Mouse (Mus musculus) kidney, embryonic 14.5 days (tissue): ENCODE measurements around the gene Pars2. TPM values are rescaled to one million over a fixed set of nuclear protein-coding genes. Genes with fewer than 3 reads are reported as not detected.
A peak's percentile ranks its signal among the peaks of the same experiment; 100 is the strongest.

ENCODE experiments used
- ATAC-seq: fragments of 200-750 bp; cut with Nextera tagmentation; 2 replicates; pipeline ENCODE4 v1.8.0; 2017; ENCODE audit warnings: moderate number of reproducible peaks, mild to moderate bottlenecking, moderate TSS enrichment, moderate library complexity; ENCODE audit not compliant: low FRiP score, low TSS enrichment
- H3K27ac ChIP-seq: fragments of 300-500 bp; sonication (generic); 2 replicates; pipeline ENCODE4 v1.5.1; 2014; ENCODE audit warnings: low read depth, mild to moderate bottlenecking, low read length, moderate library complexity, mixed read lengths
- H3K27me3 ChIP-seq: fragments of 300-500 bp; sonication (generic); 2 replicates; pipeline ENCODE4 v1.6.1; 2014; ENCODE audit warnings: mild to moderate bottlenecking, low read length; ENCODE audit not compliant: control insufficient read depth, insufficient read depth
- H3K36me3 ChIP-seq: fragments of 300-500 bp; sonication (generic); 2 replicates; pipeline ENCODE4 v1.6.1; 2014; ENCODE audit warnings: low read length, mixed read lengths; ENCODE audit not compliant: control insufficient read depth, insufficient read depth
- H3K4me1 ChIP-seq: fragments of 300-500 bp; sonication (generic); 2 replicates; pipeline ENCODE4 v1.6.1; 2014; ENCODE audit warnings: low read length, mixed read lengths; ENCODE audit not compliant: control insufficient read depth, insufficient read depth
- H3K4me2 ChIP-seq: fragments of 300-500 bp; sonication (generic); replicated peaks from 2 replicates; pipeline ENCODE4 v1.6.1; 2014; ENCODE audit warnings: low read depth, mild to moderate bottlenecking, low read length
- H3K4me3 ChIP-seq: fragments of 300-500 bp; sonication (generic); 2 replicates; pipeline ENCODE4 v1.5.1; 2014; ENCODE audit warnings: mild to moderate bottlenecking, low read length
- H3K9ac ChIP-seq: fragments of 300-500 bp; sonication (generic); 2 replicates; pipeline ENCODE4 v1.6.1; 2014; ENCODE audit warnings: low read depth, mild to moderate bottlenecking, low read length, moderate library complexity
- H3K9me3 ChIP-seq: fragments of 300-500 bp; sonication (generic); 2 replicates; pipeline ENCODE4 v1.6.1; 2016; ENCODE audit warnings: low read length; ENCODE audit not compliant: control insufficient read depth
- WGBS: fragments of 180-500 bp; shearing (Covaris S2); extraction: QIAGEN DNeasy Blood & Tissue Kit; methylation state at CpG from one replicate; pipeline ENCODE4 v1.1.7; 2014; 5-methylcytosine and 5-hydroxymethylcytosine counted together
- polyA plus RNA-seq: library from polyadenylated mRNA; unstranded; fragments of >200 nt; fragmentation: Nextera tagmentation; extraction: Ambion mirVana; gene quantifications from 2 replicates; pipeline ENCODE4 v1.2.1, GENCODE M21; 2014

Gene Pars2
- polyA plus RNA-seq, result 10.9 and 14.0 TPM in 2 replicates

- peaks cover 16% of the 10 kb centered on the region; the same call in 1 of the 2 replicates for H3K36me3 ChIP-seq
- H3K27me3 ChIP-seq, result no peaks in the 10 kb centered on the region
- ATAC-seq, result peak; percentile 93
- WGBS, result 3% methylated on average over 40 of the region's 40 CpGs
- peak within 1 kb of the TSS; percentile 62 for H3K4me3 ChIP-seq
- no peaks in the 10 kb centered on the region for H3K9me3 ChIP-seq
- peaks cover 24% of the 10 kb centered on the region for H3K4me1 ChIP-seq
- H3K9ac ChIP-seq, result peak within 1 kb of the TSS; percentile 79
- peak within 1 kb of the TSS; percentile 73 for H3K4me2 ChIP-seq
- peak within 1 kb of the TSS; percentile 56 for H3K27ac ChIP-seq
Observed at GRCm38 (mm10) chr4:106650833-106651527, at the start of gene Pars2. Pars2 (plus strand) TSS chr4:106651069.

- Histone ChIP-seq H3K27ac (no peak overlapping the region), H3K36me3 (no peaks in the 10 kb centered on the region), H3K9ac (peak overlapping the region; percentile 28; the same call in 1 of the 2 replicates), H3K27me3 (no peaks in the 10 kb centered on the region), H3K4me2 (peak overlapping the region; percentile 24; the same call in 1 of the 2 replicates), H3K9me3 (no peaks in the 10 kb centered on the region), H3K4me3 (no peak overlapping the region), H3K4me1 (no peaks in the 10 kb centered on the region)
- peak; percentile 92 for ATAC-seq
- WGBS, result 38% methylated on average over 18 of the region's 18 CpGs
Observed at GRCm38 (mm10) chr4:106606639-106607554, 44.0 kb upstream of the Pars2 start.

DNA sequence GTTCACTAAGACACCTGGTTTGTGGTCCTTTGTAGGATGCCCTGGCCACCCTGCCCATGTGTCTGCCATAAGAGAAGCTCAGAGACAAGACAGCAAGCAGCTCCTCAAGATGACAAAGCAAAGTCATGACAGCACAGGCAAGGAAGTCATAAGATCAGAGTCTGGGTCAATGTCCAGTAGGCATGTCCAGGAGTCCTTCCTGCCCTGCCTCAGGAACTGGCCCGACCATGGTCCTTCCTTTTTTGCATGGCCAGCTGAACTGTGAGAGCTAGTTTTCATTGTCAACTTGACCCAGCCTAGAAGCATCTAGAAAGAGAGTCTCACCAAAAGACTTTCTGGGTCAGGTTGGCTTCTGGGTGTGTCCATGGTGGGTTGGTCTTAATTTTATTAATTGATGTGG lies 43.0 kb upstream of the Pars2 start:
- Histone ChIP-seq H3K4me2 (no peak overlapping the region), H3K27me3 (no peaks in the 10 kb centered on the region), H3K4me3 (no peak overlapping the region), H3K9me3 (no peaks in the 10 kb centered on the region), H3K9ac (no peak overlapping the region), H3K4me1 (no peaks in the 10 kb centered on the region), H3K36me3 (no peaks in the 10 kb centered on the region), H3K27ac (no peak overlapping the region)
- ATAC-seq, result no peak
- 95% methylated on average over 1 of the region's 1 CpGs for WGBS

GRCm38 (mm10) chr4:106613105-106613504 lies 37.8 kb upstream of the Pars2 start:
- WGBS, result 81% methylated on average over 8 of the region's 8 CpGs
- Histone ChIP-seq H3K4me3 (no peak overlapping the region), H3K27ac (no peak overlapping the region), H3K9ac (no peak overlapping the region), H3K4me2 (no peak overlapping the region), H3K36me3 (no peaks in the 10 kb centered on the region), H3K27me3 (no peaks in the 10 kb centered on the region), H3K9me3 (no peaks in the 10 kb centered on the region), H3K4me1 (peaks cover 6% of the 10 kb centered on the region; the same call in 1 of the 2 replicates)
- ATAC-seq, result no peak

DNA sequence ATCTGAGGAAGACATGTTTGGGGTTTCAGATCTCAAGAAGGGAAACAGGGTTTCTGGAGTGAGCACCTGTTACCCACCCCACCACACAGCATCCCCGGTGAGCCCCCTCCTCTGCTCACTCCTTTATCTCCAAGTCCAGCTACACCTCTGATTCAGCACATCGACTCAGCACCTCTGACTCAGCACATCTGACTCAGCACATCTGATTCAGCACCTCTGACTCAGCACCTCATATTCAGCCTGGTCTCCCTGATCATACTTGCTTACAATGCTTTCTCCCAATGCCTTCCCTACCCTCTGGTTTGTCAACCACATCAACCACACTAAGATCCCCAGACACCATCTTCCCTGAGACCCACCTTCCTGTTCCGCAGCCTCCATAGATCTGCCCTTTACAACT lies 37.3 kb upstream of the Pars2 start:
- H3K9me3 ChIP-seq, result no peaks in the 10 kb centered on the region
- H3K9ac ChIP-seq, result no peak overlapping the region
- no peak overlapping the region for H3K4me2 ChIP-seq
- no peak for ATAC-seq
- H3K27ac ChIP-seq, result no peak overlapping the region
- WGBS, result 80% methylated on average over 3 of the region's 3 CpGs
- H3K4me3 ChIP-seq, result no peak overlapping the region
- H3K27me3 ChIP-seq, result no peaks in the 10 kb centered on the region
- H3K4me1 ChIP-seq, result peaks cover 6% of the 10 kb centered on the region; the same call in 1 of the 2 replicates
- no peaks in the 10 kb centered on the region for H3K36me3 ChIP-seq

GRCm38 (mm10) chr4:106614180-106614797 lies 36.6 kb upstream of the Pars2 start:
- no peaks in the 10 kb centered on the region for H3K36me3 ChIP-seq
- no peaks in the 10 kb centered on the region for H3K27me3 ChIP-seq
- 42% methylated on average over 7 of the region's 7 CpGs for WGBS
- H3K4me3 ChIP-seq, result no peak overlapping the region
- no peak overlapping the region for H3K9ac ChIP-seq
- H3K4me2 ChIP-seq, result no peak overlapping the region
- H3K4me1 ChIP-seq, result peaks cover 6% of the 10 kb centered on the region; the same call in 1 of the 2 replicates
- H3K9me3 ChIP-seq, result no peaks in the 10 kb centered on the region
- ATAC-seq, result peak; percentile 73
- no peak overlapping the region for H3K27ac ChIP-seq

DNA sequence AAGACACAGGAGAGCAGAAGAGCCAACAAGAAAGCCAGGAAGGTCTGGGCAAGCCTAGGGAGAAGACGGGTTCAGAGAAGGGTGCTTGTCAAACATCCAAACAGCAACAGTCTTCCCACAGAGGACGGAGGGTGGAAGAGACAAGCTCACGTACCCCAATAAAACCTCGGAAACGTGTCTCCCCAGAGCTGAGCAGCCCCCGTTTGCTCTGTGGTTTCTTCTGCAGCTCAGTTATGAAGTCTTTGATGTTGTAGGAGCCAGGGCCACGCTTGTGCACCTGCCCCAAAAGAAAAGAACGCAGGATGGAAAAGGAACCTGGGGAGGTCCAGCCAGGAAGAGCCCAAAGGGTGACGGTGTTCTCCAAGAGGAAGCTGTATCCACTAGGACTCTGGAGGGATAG lies 36.0 kb upstream of the Pars2 start:
- H3K4me3 ChIP-seq, result no peak overlapping the region
- ATAC-seq, result no peak
- H3K9ac ChIP-seq, result no peak overlapping the region
- H3K4me1 ChIP-seq, result peaks cover 6% of the 10 kb centered on the region; the same call in 1 of the 2 replicates
- no peaks in the 10 kb centered on the region for H3K27me3 ChIP-seq
- no peaks in the 10 kb centered on the region for H3K9me3 ChIP-seq
- no peak overlapping the region for H3K4me2 ChIP-seq
- no peak overlapping the region for H3K27ac ChIP-seq
- 83% methylated on average over 9 of the region's 9 CpGs for WGBS
- no peaks in the 10 kb centered on the region for H3K36me3 ChIP-seq

- no peaks in the 10 kb centered on the region for H3K27me3 ChIP-seq
- H3K9me3 ChIP-seq, result no peaks in the 10 kb centered on the region
- no peak overlapping the region for H3K4me3 ChIP-seq
- no peak overlapping the region for H3K9ac ChIP-seq
- peaks cover 6% of the 10 kb centered on the region; the same call in 1 of the 2 replicates for H3K4me1 ChIP-seq
- no peak overlapping the region for H3K27ac ChIP-seq
- no peak overlapping the region for H3K4me2 ChIP-seq
- ATAC-seq, result no peak
- H3K36me3 ChIP-seq, result no peaks in the 10 kb centered on the region
- 81% methylated on average over 12 of the region's 12 CpGs for WGBS
Observed at GRCm38 (mm10) chr4:106615637-106616036, 35.2 kb upstream of the Pars2 start.
